Mouse (Mus musculus) forebrain, embryonic 14.5 days (tissue): ENCODE results near the gene Gm49486. TPM values are rescaled to one million over a fixed set of nuclear protein-coding genes. Genes with fewer than 3 reads are reported as not detected.

Experiments
- ATAC-seq: fragments of 200-750 bp; cut with Nextera tagmentation; 2 replicates; pipeline ENCODE4 v1.8.0; 2017; ENCODE audit warnings: mild to moderate bottlenecking, moderate library complexity
- DNase-seq: peaks from one replicate; pipeline ENCODE4 v3.0.0-alpha.2; 2015; ENCODE audit warnings: low spot score
- H3K27ac ChIP-seq: fragments of 300-500 bp; sonication (generic); 2 replicates; pipeline ENCODE4 v1.5.1; 2014; ENCODE audit warnings: low read depth, mild to moderate bottlenecking, control low read depth, low read length, moderate library complexity
- H3K27me3 ChIP-seq: fragments of 300-500 bp; sonication (generic); replicated peaks from 2 replicates; pipeline ENCODE4 v1.6.1; 2014; ENCODE audit warnings: low read length, control low read depth, mixed read lengths; ENCODE audit not compliant: control insufficient read depth, insufficient read depth
- H3K36me3 ChIP-seq: fragments of 300-500 bp; sonication (generic); 2 replicates; pipeline ENCODE4 v1.6.1; 2014; ENCODE audit warnings: low read length, control low read depth; ENCODE audit not compliant: control insufficient read depth, insufficient read depth
- H3K4me1 ChIP-seq: fragments of 300-500 bp; sonication (generic); 2 replicates; pipeline ENCODE4 v1.6.1; 2014; ENCODE audit warnings: antibody characterized with exemption, low read length, control low read depth; ENCODE audit not compliant: control insufficient read depth, insufficient read depth
- H3K4me2 ChIP-seq: fragments of 300-500 bp; sonication (generic); 2 replicates; pipeline ENCODE4 v1.6.1; 2014; ENCODE audit warnings: mild to moderate bottlenecking, control low read depth, low read length
- H3K4me3 ChIP-seq: fragments of 300-500 bp; sonication (generic); 2 replicates; pipeline ENCODE4 v1.5.1; 2014; ENCODE audit warnings: low read depth, low read length, control low read depth
- H3K9ac ChIP-seq: fragments of 300-500 bp; sonication (generic); 2 replicates; pipeline ENCODE4 v1.6.1; 2014; ENCODE audit warnings: mild to moderate bottlenecking, low read length, control low read depth, moderate library complexity
- H3K9me3 ChIP-seq: fragments of 300-500 bp; sonication (generic); replicated peaks from 2 replicates; pipeline ENCODE4 v1.6.1; 2016; ENCODE audit warnings: low read length, control low read depth, mixed read lengths; ENCODE audit not compliant: control insufficient read depth
- WGBS: fragments of 180-500 bp; shearing (Covaris S2); extraction: QIAGEN DNeasy Blood & Tissue Kit; methylation state at CpG from one replicate; pipeline ENCODE4 v1.1.7; 2014; 5-methylcytosine and 5-hydroxymethylcytosine counted together
- polyA plus RNA-seq: library from polyadenylated mRNA; unstranded; fragments of >200 nt; fragmentation: Nextera tagmentation; extraction: Ambion mirVana; gene quantifications from 2 replicates; pipeline ENCODE4 v1.2.1, GENCODE M21; 2014

The Gm49486 gene
- polyA plus RNA-seq, 1 experiment from 2014 or later = 0.98 TPM

- H3K9ac ChIP-seq = no peak overlapping the region
- H3K9me3 ChIP-seq = no peaks in the 10 kb centered on the region
- ATAC-seq (no peak), DNase-seq (no peak)
- no peak overlapping the region for H3K27ac ChIP-seq
- peaks cover 34% of the 10 kb centered on the region for H3K27me3 ChIP-seq
- H3K4me2 ChIP-seq = no peak overlapping the region
- peaks cover 4% of the 10 kb centered on the region; the same call in 1 of the 2 replicates for H3K4me1 ChIP-seq
- no peak overlapping the region for H3K4me3 ChIP-seq
- WGBS = 26% methylated on average over 17 of the region's 17 CpGs
- H3K36me3 ChIP-seq = no peaks in the 10 kb centered on the region
Observed at GRCm38 (mm10) chr15:79258521-79258920, 29.3 kb downstream of the Gm49486 start.

- peak overlapping the region; percentile 48 for H3K4me3 ChIP-seq
- H3K4me2 ChIP-seq = peak overlapping the region; percentile 84
- peaks cover 33% of the 10 kb centered on the region for H3K27me3 ChIP-seq
- no peak overlapping the region for H3K27ac ChIP-seq
- no peaks in the 10 kb centered on the region for H3K9me3 ChIP-seq
- peak; percentile 68 for ATAC-seq
- peak overlapping the region; percentile 63 for H3K9ac ChIP-seq
- peak; percentile 46 for DNase-seq
- peaks cover 4% of the 10 kb centered on the region; the same call in 1 of the 2 replicates for H3K4me1 ChIP-seq
- under 1% methylated on average over 46 of the region's 62 CpGs for WGBS
- H3K36me3 ChIP-seq = no peaks in the 10 kb centered on the region
Observed at GRCm38 (mm10) chr15:79261095-79261725, 32.0 kb downstream of the Gm49486 start.

GRCm38 (mm10) chr15:79261757-79262156, 32.6 kb downstream of the Gm49486 start:
- Histone ChIP-seq H3K4me1 (peaks cover 4% of the 10 kb centered on the region; the same call in 1 of the 2 replicates), H3K4me3 (peak overlapping the region; percentile 48), H3K36me3 (no peaks in the 10 kb centered on the region), H3K9ac (peak overlapping the region; percentile 63), H3K4me2 (peak overlapping the region; percentile 84), H3K27ac (no peak overlapping the region), H3K27me3 (peaks cover 33% of the 10 kb centered on the region), H3K9me3 (no peaks in the 10 kb centered on the region)
- DNase-seq = no peak
- 0% methylated on average over 10 of the region's 28 CpGs for WGBS
- ATAC-seq = peak; percentile 66

GRCm38 (mm10) chr15:79262375-79262774, 33.2 kb downstream of the Gm49486 start:
- peaks cover 33% of the 10 kb centered on the region for H3K27me3 ChIP-seq
- H3K9me3 ChIP-seq = no peaks in the 10 kb centered on the region
- no peak overlapping the region for H3K9ac ChIP-seq
- no peak overlapping the region for H3K27ac ChIP-seq
- WGBS = 29% methylated on average over 13 of the region's 13 CpGs
- ATAC-seq (no peak), DNase-seq (no peak)
- H3K36me3 ChIP-seq = no peaks in the 10 kb centered on the region
- peak overlapping the region; percentile 84 for H3K4me2 ChIP-seq
- no peak overlapping the region for H3K4me3 ChIP-seq
- H3K4me1 ChIP-seq = peaks cover 4% of the 10 kb centered on the region; the same call in 1 of the 2 replicates

GRCm38 (mm10) chr15:79262786-79263309, 33.7 kb downstream of the Gm49486 start:
- Histone ChIP-seq H3K9ac (no peak overlapping the region), H3K4me3 (no peak overlapping the region), H3K4me1 (peaks cover 4% of the 10 kb centered on the region; the same call in 1 of the 2 replicates), H3K36me3 (no peaks in the 10 kb centered on the region), H3K4me2 (no peak overlapping the region), H3K27me3 (peaks cover 33% of the 10 kb centered on the region), H3K27ac (no peak overlapping the region), H3K9me3 (no peaks in the 10 kb centered on the region)
- ATAC-seq (no peak), DNase-seq (no peak)
- 92% methylated on average over 3 of the region's 3 CpGs for WGBS

- Histone ChIP-seq H3K27me3 (peaks cover 33% of the 10 kb centered on the region), H3K4me1 (peaks cover 4% of the 10 kb centered on the region; the same call in 1 of the 2 replicates), H3K36me3 (no peaks in the 10 kb centered on the region), H3K9me3 (no peaks in the 10 kb centered on the region), H3K4me2 (no peak overlapping the region), H3K4me3 (no peak overlapping the region), H3K27ac (no peak overlapping the region), H3K9ac (no peak overlapping the region)
- no peak for ATAC-seq
- no peak for DNase-seq
- 90% methylated on average over 6 of the region's 6 CpGs for WGBS
Observed at GRCm38 (mm10) chr15:79263726-79264125, 34.5 kb downstream of the Gm49486 start.

- Histone ChIP-seq H3K27ac (no peak overlapping the region), H3K27me3 (peaks cover 25% of the 10 kb centered on the region), H3K4me3 (no peak overlapping the region), H3K9ac (no peak overlapping the region), H3K9me3 (no peaks in the 10 kb centered on the region), H3K4me1 (peaks cover 7% of the 10 kb centered on the region; the same call in 1 of the 2 replicates), H3K4me2 (no peak overlapping the region), H3K36me3 (no peaks in the 10 kb centered on the region)
- ATAC-seq (no peak), DNase-seq (no peak)
- WGBS = 80% methylated on average over 4 of the region's 4 CpGs
Observed at GRCm38 (mm10) chr15:79265384-79265783, 36.2 kb downstream of the Gm49486 start.

GRCm38 (mm10) chr15:79268521-79268920, 39.3 kb downstream of the Gm49486 start:
- no peak for ATAC-seq
- WGBS = 22% methylated on average over 1 of the region's 1 CpGs
- Histone ChIP-seq H3K4me3 (no peak overlapping the region), H3K36me3 (no peaks in the 10 kb centered on the region), H3K27ac (no peak overlapping the region), H3K27me3 (no peaks in the 10 kb centered on the region), H3K9ac (no peak overlapping the region), H3K9me3 (no peaks in the 10 kb centered on the region), H3K4me2 (no peak overlapping the region), H3K4me1 (peaks cover 9% of the 10 kb centered on the region; the same call in 1 of the 2 replicates)
- DNase-seq = no peak
